21 mouse cellular contexts compared by ENCODE assay signal in the genomic region with DNA sequence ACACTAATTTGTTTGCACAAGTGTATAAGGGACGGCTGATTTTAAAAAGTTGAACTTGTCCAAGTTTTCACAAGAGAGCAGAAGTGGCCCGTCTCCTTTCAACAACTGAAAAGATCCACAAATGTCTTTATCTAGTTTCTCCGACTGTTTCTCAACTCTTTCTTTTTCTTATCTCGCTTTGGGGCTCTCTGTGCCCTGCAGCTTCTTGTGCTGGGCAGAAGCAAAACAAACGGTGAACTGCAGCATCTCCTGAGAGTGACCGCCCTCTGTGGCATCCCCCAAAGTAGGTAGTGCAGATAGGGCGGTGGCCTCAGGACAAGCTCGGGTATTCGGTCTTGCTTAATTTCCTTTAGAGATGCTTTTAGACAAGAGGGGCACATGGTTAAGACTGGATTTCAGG.
DNase-seq lines count a peak whose midpoint lies in the region; ATAC-seq and TF ChIP-seq lines count a peak whose summit lies in the region.
"Had no signal": no experiment of that assay in that cellular context is flagged by ENCODE, and none has a peak within 500 bp of the region (broad histone marks: within the 10 kb centered on the region; RNA-seq: fewer than 3 reads in every experiment).

No protein-coding gene starts in this region.

- H3K4me3 ChIP-seq in MEL (ENCODE audit: control insufficient read depth in 1 of 2, insufficient read depth in 1 of 2, low read depth in 2 of 2, low read length in 2 of 2), result no peak overlapping the region
- H3K4me3 ChIP-seq in liver, embryonic 12.5 days, result no peak overlapping the region
- H3K4me3 ChIP-seq: limb, embryonic 15.5 days; midbrain, embryonic 13.5 days had no signal

- peaks cover 0 to 3% of the 10 kb centered on the region in 2 experiments; a peak in 1 of 4 replicates for H3K36me3 ChIP-seq in MEL (ENCODE audit: control insufficient read depth in 1 of 2, insufficient read depth in 2 of 2, low read length in 2 of 2)
- peaks cover 4% of the 10 kb centered on the region; the same call in 1 of the 2 replicates for H3K36me3 ChIP-seq in liver, embryonic 12.5 days
- H3K36me3 ChIP-seq: limb, embryonic 15.5 days; midbrain, embryonic 13.5 days had no signal

- no peaks in the 10 kb centered on the region for H3K79me2 ChIP-seq in MEL (ENCODE audit: control insufficient read depth, insufficient read depth, low read length, poor library complexity)

- no peaks in the 10 kb centered on the region for H3K9me3 ChIP-seq in MEL (replicated peaks; ENCODE audit: insufficient read depth, low read length)
- no peaks in the 10 kb centered on the region for H3K9me3 ChIP-seq in liver, embryonic 12.5 days (replicated peaks)
- H3K9me3 ChIP-seq: limb, embryonic 15.5 days; midbrain, embryonic 13.5 days had no signal

- no peak for TF ChIP-seq CTCF in MEL (IDR thresholded peaks at IDR 0.05 in 2 of 3, conservative IDR thresholded peaks at IDR 0.05 in 1 of 3; ENCODE audit: control insufficient read depth in 1 of 3, insufficient read depth in 1 of 3, low read depth in 2 of 3, low read length in 3 of 3, poor library complexity in 1 of 3, severe bottlenecking in 1 of 3)

- peak; percentile 86 for ATAC-seq in liver, embryonic 12.5 days
- ATAC-seq in megakaryocyte, adult 5-6 weeks (ENCODE audit: poor library complexity, severe bottlenecking), result peak; percentile 49
- no peak for ATAC-seq in CD4-positive, CD25-positive, alpha-beta regulatory T cell, adult 4 months
- ATAC-seq: forebrain, postnatal 0 days; inflammation-experienced regulatory T-cells, adult 6 months; midbrain, embryonic 13.5 days had no signal

- no peak overlapping the region for H3K9ac ChIP-seq in MEL (ENCODE audit: control insufficient read depth, low read depth, low read length, poor library complexity, severe bottlenecking)
- no peak overlapping the region for H3K9ac ChIP-seq in liver, embryonic 12.5 days
- H3K9ac ChIP-seq: forebrain, postnatal 0 days; hindbrain, embryonic 14.5 days; limb, embryonic 15.5 days; midbrain, embryonic 13.5 days had no signal

- peaks cover 2% of the 10 kb centered on the region in 2 experiments; a peak in 2 of 4 replicates for H3K4me1 ChIP-seq in MEL (ENCODE audit: control insufficient read depth in 1 of 2, insufficient read depth in 2 of 2, low read length in 2 of 2)
- peaks cover 67% of the 10 kb centered on the region for H3K4me1 ChIP-seq in liver, embryonic 12.5 days

- H3K4me2 ChIP-seq in liver, embryonic 12.5 days, result peak overlapping the region; percentile 35
- H3K4me2 ChIP-seq: hindbrain, embryonic 14.5 days; limb, embryonic 15.5 days; midbrain, embryonic 13.5 days had no signal

- no peak for TF ChIP-seq POLR2A in MEL (IDR thresholded peaks at IDR 0.05; ENCODE audit: control insufficient read depth in 1 of 2, insufficient read depth in 1 of 2, low read depth in 1 of 2, low read length in 2 of 2, poor library complexity in 1 of 2)

- peak; percentile 73 to 79 for TF ChIP-seq EP300 in MEL (IDR thresholded peaks at IDR 0.05; ENCODE audit: low read depth in 1 of 2, low read length in 2 of 2)

- 21% methylated on average over 9 of the region's 9 CpGs for WGBS in liver, embryonic 12.5 days (ENCODE audit: insufficient replicate concordance)

- TF ChIP-seq RAD21 in MEL (IDR thresholded peaks at IDR 0.05; ENCODE audit: low read depth, low read length), result no peak

- no peaks in the 10 kb centered on the region for H3K27me3 ChIP-seq in MEL (ENCODE audit: control insufficient read depth in 1 of 2, insufficient read depth in 2 of 2, low read length in 2 of 2)
- H3K27me3 ChIP-seq in liver, embryonic 12.5 days (replicated peaks), result no peaks in the 10 kb centered on the region
- H3K27me3 ChIP-seq: limb, embryonic 15.5 days; midbrain, embryonic 13.5 days had no signal

- H3K27ac ChIP-seq in MEL (ENCODE audit: control insufficient read depth, low read depth, low read length), result peak overlapping the region; percentile 46
- H3K27ac ChIP-seq in liver, embryonic 12.5 days, result peak overlapping the region; percentile 73
- H3K27ac ChIP-seq: hindbrain, embryonic 14.5 days; limb, embryonic 15.5 days; macrophage; midbrain, embryonic 13.5 days had no signal

- peak; percentile 55 for DNase-seq in MEL (ENCODE audit: low read depth, low spot score)
- DNase-seq in c-Kit-positive CD71-positive TER-119-positive erythroid progenitor cells, embryonic 14.5 days (ENCODE audit: low spot score), result peak; percentile 21
- no peak for DNase-seq in lung, postnatal 4 days
- DNase-seq in cerebellum, postnatal 36 days, result no peak
- DNase-seq: adrenal gland, postnatal 36 days; cerebellum, adult 11 months; cerebellum, postnatal 14 days; forebrain, postnatal 0 days; gastrocnemius, postnatal 25 days; heart, postnatal 4 days; kidney, adult 2 months; kidney, postnatal 10 days; left cerebral cortex, postnatal 4 days had no signal

TF ChIP-seq in MEL, 35 proteins besides CTCF, POLR2A, EP300 and RAD21:
- TF ChIP-seq ETS1 (IDR thresholded peaks at IDR 0.05; ENCODE audit: low read depth, low read length), result peak; percentile 28; the same call in 1 of the 2 replicates
- peak; percentile 22; the same call in 1 of the 2 replicates for TF ChIP-seq TBP (IDR thresholded peaks at IDR 0.05; ENCODE audit: low read depth, low read length)
- peak; percentile 63; the same call in 1 of the 2 replicates for TF ChIP-seq TCF12 (IDR thresholded peaks at IDR 0.05; ENCODE audit: low read depth, low read length)
- no peak for TF ChIP-seq USF1 (IDR thresholded peaks at IDR 0.05; ENCODE audit: low read depth, low read length)
- no peak for TF ChIP-seq CHD2 (IDR thresholded peaks at IDR 0.05; ENCODE audit: low read length)
- no peak for TF ChIP-seq GABPA (IDR thresholded peaks at IDR 0.05; ENCODE audit: low read depth, low read length)
- 0 out of 2 replicates have a peak, but pooled peaks have one; percentile 22 for TF ChIP-seq RCOR1 (IDR thresholded peaks at IDR 0.05; ENCODE audit: low read depth, low read length)
- TF ChIP-seq GATA1 (IDR thresholded peaks at IDR 0.05; ENCODE audit: low read depth, low read length), result peak; percentile 83
- no peak for TF ChIP-seq POLR2AphosphoS5 (IDR thresholded peaks at IDR 0.05; ENCODE audit: borderline replicate concordance, low read depth, low read length)
- TF ChIP-seq UBTF (IDR thresholded peaks at IDR 0.05; ENCODE audit: borderline replicate concordance, insufficient read depth, low read depth, low read length), result no peak

Comparison
In these comparisons a context has a peak if more than half of its experiments do, and no peak if none do; other contexts are left out.
1. DNase-seq: peak in MEL (single experiment) and c-Kit-positive CD71-positive TER-119-positive erythroid progenitor cells, embryonic 14.5 days (single experiment); none in lung, postnatal 4 days (0 of 2) and cerebellum, postnatal 36 days (0 of 2).